Mouse (Mus musculus): ENCODE measurements around the gene Olfr364-ps1.

The Olfr364-ps1 gene

GRCm38 (mm10) chr2:37139022-37139421, at the start of gene Olfr364-ps1:
Olfr364-ps1 (plus strand) TSS chr2:37139322.
- DNase-seq (ENCODE audit: low spot score in 2 of 2), result no peak

GRCm38 (mm10) chr2:37117810-37118209, 21.3 kb upstream of the Olfr364-ps1 start, which contains the start of gene Olfr362:
Olfr362 (minus strand) TSS chr2:37117910.
- DNase-seq (ENCODE audit: low spot score in 2 of 2), result no peak

- no peak for DNase-seq (ENCODE audit: low spot score in 2 of 2)
These were observed 48.8 kb downstream of the Olfr364-ps1 start, which contains the start of gene Olfr365 for GRCm38 (mm10) chr2:37187898-37188297. Olfr365 (plus strand) TSS chr2:37188198.
